Mouse (Mus musculus): ENCODE measurements around the gene Glis3. TPM values are rescaled to one million over a fixed set of nuclear protein-coding genes. Genes with fewer than 3 reads are reported as not detected.

Gene Glis3
- polyA plus RNA-seq, 1 experiment from 2014 or later, result 2.0 TPM

GRCm38 (mm10) chr19:28225651-28226050 lies 454.2 kb downstream of the Glis3 start:
- H3K36me3 ChIP-seq (ENCODE audit: insufficient read depth, low read length), result no peaks in the 10 kb centered on the region
- 56% methylated on average over 6 of the region's 6 CpGs for WGBS
- DNase-seq (ENCODE audit: low spot score) (no peak), ATAC-seq (no peak)
- H3K4me3 ChIP-seq (ENCODE audit: low read depth, low read length), result no peak overlapping the region
- H3K4me2 ChIP-seq (replicated peaks; ENCODE audit: low read depth, low read length), result no peak overlapping the region
- no peak overlapping the region for H3K27ac ChIP-seq (ENCODE audit: low read length)
- H3K4me1 ChIP-seq (ENCODE audit: insufficient read depth, low read depth, low read length), result no peaks in the 10 kb centered on the region
- no peak overlapping the region for H3K9ac ChIP-seq (replicated peaks; ENCODE audit: low read depth)
- TF ChIP-seq CTCF (IDR thresholded peaks at IDR 0.05) (no peak), EP300 (IDR thresholded peaks at IDR 0.05) (no peak)
- H3K27me3 ChIP-seq (replicated peaks; ENCODE audit: insufficient read depth, low read length), result no peaks in the 10 kb centered on the region
- no peaks in the 10 kb centered on the region for H3K9me3 ChIP-seq (ENCODE audit: low read length)

DNA sequence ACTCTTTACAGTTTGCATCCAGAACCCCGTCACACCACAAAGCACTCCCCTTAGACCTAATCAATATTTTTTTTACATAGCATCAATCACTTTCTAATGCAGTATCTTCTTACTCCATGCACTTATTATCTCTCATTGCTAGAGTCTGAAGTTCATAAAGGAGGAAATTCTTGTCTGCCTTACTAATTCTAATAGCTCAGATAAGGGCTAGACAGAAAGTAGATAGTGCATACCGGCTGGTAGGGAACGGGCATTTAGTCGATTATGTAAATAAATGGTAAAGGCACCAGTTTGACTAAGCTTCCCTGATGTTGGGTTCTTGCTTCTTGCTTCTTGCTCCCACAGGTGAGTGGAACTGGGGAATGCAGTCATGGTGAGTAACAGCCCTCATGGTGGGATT lies 468.2 kb downstream of the Glis3 start:
- ATAC-seq (no peak), DNase-seq (ENCODE audit: low spot score) (no peak)
- H3K36me3 ChIP-seq (ENCODE audit: insufficient read depth, low read length), result no peaks in the 10 kb centered on the region
- no peaks in the 10 kb centered on the region for H3K9me3 ChIP-seq (ENCODE audit: low read length)
- TF ChIP-seq CTCF (IDR thresholded peaks at IDR 0.05) (no peak), EP300 (IDR thresholded peaks at IDR 0.05) (no peak)
- no peaks in the 10 kb centered on the region for H3K4me1 ChIP-seq (ENCODE audit: insufficient read depth, low read depth, low read length)
- H3K9ac ChIP-seq (replicated peaks; ENCODE audit: low read depth), result no peak overlapping the region
- no peak overlapping the region for H3K27ac ChIP-seq (ENCODE audit: low read length)
- no peaks in the 10 kb centered on the region for H3K27me3 ChIP-seq (replicated peaks; ENCODE audit: insufficient read depth, low read length)
- no peak overlapping the region for H3K4me2 ChIP-seq (replicated peaks; ENCODE audit: low read depth, low read length)
- H3K4me3 ChIP-seq (ENCODE audit: low read depth, low read length), result no peak overlapping the region
- WGBS, result 68% methylated on average over 4 of the region's 4 CpGs

Other genes starting within 250 kb of the Glis3 start
- 13.0 and 13.2 TPM in 2 replicates for gene Slc1a1, start 155.0 kb upstream of the Glis3 start, polyA plus RNA-seq (2015; fragmentation: Nextera tagmentation; extraction: Ambion mirVana)